Mouse (Mus musculus) layer of hippocampus, postnatal 36 days (tissue): ENCODE measurements at regions not wholly inside any gene's neighbourhood (a gene's known extent, or its start where the extent isn't known, plus 50 kb on each side); places are given as distances from the start of the nearest gene placed in this dataset.
"Not testable (repeated sequence)": the region's sequence is repeated elsewhere in the genome, so short reads cannot be mapped to it uniquely, and the experiment has no call there.

Source experiments
- DNase-seq, 2 experiments: peaks; one replicate each; pipeline ENCODE4 v3.0.0; 2022
- microRNA-seq, 2 experiments: library from miRNA; unstranded; fragments of <30 nt; microRNA quantifications; one replicate each; pipeline ENCODE4 v1.2.0; 2021

GRCm38 (mm10) chr2:16811401-16812281 lies 455.5 kb downstream of the Plxdc2 start:
- not testable (repeated sequence) for DNase-seq

GRCm38 (mm10) chr2:16820442-16820841 lies 464.3 kb downstream of the Plxdc2 start:
- DNase-seq, result no peak

- no peak for DNase-seq
Measured at GRCm38 (mm10) chr2:16824681-16825230, 468.7 kb downstream of the Plxdc2 start.

- no peak for DNase-seq
Measured at GRCm38 (mm10) chr2:16827266-16827665, 471.2 kb downstream of the Plxdc2 start.

- no peak for DNase-seq
Measured at GRCm38 (mm10) chr2:16835960-16836359, 479.9 kb downstream of the Plxdc2 start.

- no peak for DNase-seq
Measured at GRCm38 (mm10) chr2:16838718-16839117, 482.6 kb downstream of the Plxdc2 start.

- DNase-seq, result peak; percentile 2 to 14
Measured at GRCm38 (mm10) chr2:16849916-16850315, 493.8 kb downstream of the Plxdc2 start.

GRCm38 (mm10) chr2:16860056-16860455 lies 504.0 kb downstream of the Plxdc2 start:
- DNase-seq, result no peak

- DNase-seq, result no peak
Measured at GRCm38 (mm10) chr2:16866163-16866852, 510.2 kb downstream of the Plxdc2 start.

- not testable (repeated sequence) for DNase-seq
Measured at GRCm38 (mm10) chr2:16892381-16892780, 536.3 kb downstream of the Plxdc2 start.

GRCm38 (mm10) chr2:16909246-16910038 lies 553.3 kb downstream of the Plxdc2 start:
- no peak for DNase-seq

GRCm38 (mm10) chr2:16914633-16915032 lies 558.5 kb downstream of the Plxdc2 start:
- no peak for DNase-seq

GRCm38 (mm10) chr2:16929974-16930373 lies 573.9 kb downstream of the Plxdc2 start:
- no peak for DNase-seq

- no peak for DNase-seq
Measured at GRCm38 (mm10) chr2:16959432-16959831, 603.3 kb downstream of the Plxdc2 start.

GRCm38 (mm10) chr2:16977380-16977779 lies 621.3 kb downstream of the Plxdc2 start:
- DNase-seq, result no peak

- DNase-seq, result no peak
Measured at GRCm38 (mm10) chr2:16982823-16983222, 626.7 kb downstream of the Plxdc2 start.

GRCm38 (mm10) chr2:16983583-16984221 lies 627.6 kb downstream of the Plxdc2 start:
- DNase-seq, result no peak

Small RNA genes in the stretch of these regions (microRNA-seq; reads per million reads assigned to microRNA genes)
- 0 reads per million in 2 experiments for gene Gm24933
